Mouse (Mus musculus): ENCODE data around the gene Tmem50a. TPM values are rescaled to one million over a fixed set of nuclear protein-coding genes. Genes with fewer than 3 reads are reported as not detected.

Tmem50a gene
- polyA plus RNA-seq, 1 experiment from 2014 or later, result 83.1 TPM

GRCm38 (mm10) chr4:134937240-134938176, 22.7 kb upstream of the Tmem50a start:
- peaks cover 8% of the 10 kb centered on the region; the same call in 1 of the 2 replicates for H3K27me3 ChIP-seq
- H3K36me3 ChIP-seq, result peaks cover 54% of the 10 kb centered on the region
- H3K4me2 ChIP-seq, result no peak overlapping the region
- no peak overlapping the region for H3K9ac ChIP-seq
- no peaks in the 10 kb centered on the region for H3K9me3 ChIP-seq (replicated peaks)
- H3K27ac ChIP-seq, result no peak overlapping the region
- 76% methylated on average over 17 of the region's 17 CpGs for WGBS (ENCODE audit: insufficient replicate concordance)
- no peak for ATAC-seq (ENCODE audit: low read depth)
- no peak for DNase-seq
- H3K4me1 ChIP-seq (replicated peaks), result peaks cover 9% of the 10 kb centered on the region
- no peak overlapping the region for H3K4me3 ChIP-seq (replicated peaks)

- H3K4me2 ChIP-seq, result peak within 1 kb of the TSS; percentile 80
- DNase-seq, result peak; percentile 86
- WGBS (ENCODE audit: insufficient replicate concordance), result under 1% methylated on average over 68 of the region's 68 CpGs
Measured at GRCm38 (mm10) chr4:134930684-134931481, 16.1 kb upstream of the Tmem50a start, which contains the start of gene Syf2. TSS of gene Syf2 (plus strand) at chr4:134930898.

GRCm38 (mm10) chr4:134930190-134930589, 15.4 kb upstream of the Tmem50a start:
- Histone ChIP-seq H3K27ac (peak overlapping the region; percentile 98), H3K9ac (peak overlapping the region; percentile 71), H3K27me3 (no peaks in the 10 kb centered on the region), H3K4me3 (replicated peaks) (peak overlapping the region; percentile 98), H3K4me1 (replicated peaks) (peaks cover 72% of the 10 kb centered on the region), H3K9me3 (replicated peaks) (no peaks in the 10 kb centered on the region), H3K36me3 (peaks cover 79% of the 10 kb centered on the region), H3K4me2 (peak overlapping the region; percentile 77)
- WGBS (ENCODE audit: insufficient replicate concordance), result 23% methylated on average over 9 of the region's 9 CpGs
- DNase-seq, result no peak
- no peak for ATAC-seq (ENCODE audit: low read depth)

More at GRCm38 (mm10) chr4:134930684-134931481, 16.1 kb upstream of the Tmem50a start, which contains the start of gene Syf2:
- peak within 1 kb of the TSS; percentile 98 for H3K27ac ChIP-seq
- H3K36me3 ChIP-seq, result peaks cover 79% of the 10 kb centered on the region
- H3K4me1 ChIP-seq (replicated peaks), result peaks cover 65% of the 10 kb centered on the region
- peak within 1 kb of the TSS; percentile 93 for H3K9ac ChIP-seq
- no peaks in the 10 kb centered on the region for H3K9me3 ChIP-seq (replicated peaks)
- peak; percentile 96 for ATAC-seq (ENCODE audit: low read depth)
- peak within 1 kb of the TSS; percentile 98 for H3K4me3 ChIP-seq (replicated peaks)
- H3K27me3 ChIP-seq, result no peaks in the 10 kb centered on the region

GRCm38 (mm10) chr4:134929536-134929935, 14.7 kb upstream of the Tmem50a start:
- ATAC-seq (ENCODE audit: low read depth) (no peak), DNase-seq (no peak)
- H3K4me1 ChIP-seq (replicated peaks), result peaks cover 73% of the 10 kb centered on the region
- H3K27ac ChIP-seq, result peak overlapping the region; percentile 98
- H3K9ac ChIP-seq, result peak overlapping the region; percentile 71
- H3K27me3 ChIP-seq, result no peaks in the 10 kb centered on the region
- peaks cover 77% of the 10 kb centered on the region for H3K36me3 ChIP-seq
- peak overlapping the region; percentile 77 for H3K4me2 ChIP-seq
- no peaks in the 10 kb centered on the region for H3K9me3 ChIP-seq (replicated peaks)
- 43% methylated on average over 4 of the region's 4 CpGs for whole genome bisulfite sequencing (ENCODE audit: insufficient replicate concordance)
- peak overlapping the region; percentile 98 for H3K4me3 ChIP-seq (replicated peaks)

GRCm38 (mm10) chr4:134928464-134928836, 13.6 kb upstream of the Tmem50a start:
- Histone ChIP-seq H3K4me1 (replicated peaks) (peaks cover 73% of the 10 kb centered on the region), H3K9ac (no peak overlapping the region), H3K27me3 (no peaks in the 10 kb centered on the region), H3K4me3 (replicated peaks) (no peak overlapping the region), H3K36me3 (peaks cover 74% of the 10 kb centered on the region), H3K27ac (peak overlapping the region; percentile 98; the same call in 1 of the 2 replicates), H3K4me2 (0 out of 2 replicates have a peak overlapping the region, but pooled peaks have one; percentile 8), H3K9me3 (replicated peaks) (no peaks in the 10 kb centered on the region)
- ATAC-seq (ENCODE audit: low read depth) (no peak), DNase-seq (no peak)
- WGBS (ENCODE audit: insufficient replicate concordance), result 77% methylated on average over 1 of the region's 1 CpGs

GRCm38 (mm10) chr4:134927815-134928463, 13.1 kb upstream of the Tmem50a start:
- Histone ChIP-seq H3K9ac (no peak overlapping the region), H3K4me2 (0 out of 2 replicates have a peak overlapping the region, but pooled peaks have one; percentile 8), H3K27ac (peak overlapping the region; percentile 98; the same call in 1 of the 2 replicates), H3K4me1 (replicated peaks) (peaks cover 69% of the 10 kb centered on the region), H3K36me3 (peaks cover 69% of the 10 kb centered on the region), H3K9me3 (replicated peaks) (no peaks in the 10 kb centered on the region), H3K4me3 (replicated peaks) (no peak overlapping the region), H3K27me3 (no peaks in the 10 kb centered on the region)
- 70% methylated on average over 5 of the region's 5 CpGs for WGBS (ENCODE audit: insufficient replicate concordance)
- ATAC-seq (ENCODE audit: low read depth) (no peak), DNase-seq (no peak)

- peak overlapping the region; percentile 92 for H3K4me3 ChIP-seq (replicated peaks)
- WGBS (ENCODE audit: insufficient replicate concordance), result 60% methylated on average over 8 of the region's 8 CpGs
- H3K27me3 ChIP-seq, result no peaks in the 10 kb centered on the region
- H3K36me3 ChIP-seq, result peaks cover 58% of the 10 kb centered on the region
- DNase-seq (no peak), ATAC-seq (ENCODE audit: low read depth) (no peak)
- peaks cover 64% of the 10 kb centered on the region for H3K4me1 ChIP-seq (replicated peaks)
- no peaks in the 10 kb centered on the region for H3K9me3 ChIP-seq (replicated peaks)
- peak overlapping the region; percentile 100 for H3K9ac ChIP-seq
- H3K4me2 ChIP-seq, result peak overlapping the region; percentile 77
- peak overlapping the region; percentile 69 for H3K27ac ChIP-seq
Measured at GRCm38 (mm10) chr4:134925206-134925605, 10.4 kb upstream of the Tmem50a start.

GRCm38 (mm10) chr4:134924019-134924741, 9.4 kb upstream of the Tmem50a start:
- Histone ChIP-seq H3K9me3 (replicated peaks) (no peaks in the 10 kb centered on the region), H3K27me3 (no peaks in the 10 kb centered on the region), H3K4me3 (replicated peaks) (peak overlapping the region; percentile 92), H3K9ac (peak overlapping the region; percentile 100), H3K27ac (peak overlapping the region; percentile 98), H3K4me2 (peak overlapping the region; percentile 77), H3K4me1 (replicated peaks) (peaks cover 64% of the 10 kb centered on the region), H3K36me3 (peaks cover 53% of the 10 kb centered on the region)
- peak; percentile 74 for ATAC-seq (ENCODE audit: low read depth)
- peak; percentile 82 for DNase-seq
- under 1% methylated on average over 75 of the region's 75 CpGs for WGBS (ENCODE audit: insufficient replicate concordance)

- peak within 1 kb of the TSS; percentile 100 for H3K9ac ChIP-seq
- ATAC-seq (ENCODE audit: low read depth), result peak; percentile 84
- H3K4me3 ChIP-seq (replicated peaks), result peak within 1 kb of the TSS; percentile 92
- WGBS (ENCODE audit: insufficient replicate concordance), result under 1% methylated on average over 64 of the region's 64 CpGs
- peak within 1 kb of the TSS; percentile 77 for H3K4me2 ChIP-seq
- H3K9me3 ChIP-seq (replicated peaks), result no peaks in the 10 kb centered on the region
- H3K4me1 ChIP-seq (replicated peaks), result peaks cover 64% of the 10 kb centered on the region
- H3K27ac ChIP-seq, result peak within 1 kb of the TSS; percentile 98
- no peaks in the 10 kb centered on the region for H3K27me3 ChIP-seq
- H3K36me3 ChIP-seq, result peaks cover 45% of the 10 kb centered on the region
- peak; percentile 96 for DNase-seq
Measured at GRCm38 (mm10) chr4:134923258-134924018, 8.6 kb upstream of the Tmem50a start, which contains the start of gene Rsrp1. TSS of gene Rsrp1 (plus strand) at chr4:134923592.

- peaks cover 40% of the 10 kb centered on the region for H3K36me3 ChIP-seq
- peaks cover 64% of the 10 kb centered on the region for H3K4me1 ChIP-seq (replicated peaks)
- DNase-seq (peak; percentile 45), ATAC-seq (ENCODE audit: low read depth) (peak; percentile 30; the same call in 1 of the 2 replicates)
- no peaks in the 10 kb centered on the region for H3K9me3 ChIP-seq (replicated peaks)
- peak overlapping the region; percentile 92 for H3K4me3 ChIP-seq (replicated peaks)
- no peaks in the 10 kb centered on the region for H3K27me3 ChIP-seq
- H3K4me2 ChIP-seq, result peak overlapping the region; percentile 76
- H3K27ac ChIP-seq, result peak overlapping the region; percentile 90
- 0% methylated on average over 13 of the region's 13 CpGs for WGBS (ENCODE audit: insufficient replicate concordance)
- peak overlapping the region; percentile 79 for H3K9ac ChIP-seq
Measured at GRCm38 (mm10) chr4:134922925-134923244, 8.1 kb upstream of the Tmem50a start.

Measured in liver, embryonic 13.5 days (tissue).